Mouse (Mus musculus): Measurements from ENCODE around the gene Clec4a1.

Clec4a1 gene

GRCm38 (mm10) chr6:122969048-122969447 is 47.4 kb downstream of the Clec4a1 start:
- POLR2A ChIA-PET: no interaction called here
- CTCF ChIA-PET: interaction anchor here in 1 of 4 experiments (0.6 kb wide), 1 partner anchor 918 kb away, joined by 6 read pairs; no protein-coding TSS in a partner anchor

All from embryonic stem cell, embryonic (primary cell).